In the genomic region with DNA sequence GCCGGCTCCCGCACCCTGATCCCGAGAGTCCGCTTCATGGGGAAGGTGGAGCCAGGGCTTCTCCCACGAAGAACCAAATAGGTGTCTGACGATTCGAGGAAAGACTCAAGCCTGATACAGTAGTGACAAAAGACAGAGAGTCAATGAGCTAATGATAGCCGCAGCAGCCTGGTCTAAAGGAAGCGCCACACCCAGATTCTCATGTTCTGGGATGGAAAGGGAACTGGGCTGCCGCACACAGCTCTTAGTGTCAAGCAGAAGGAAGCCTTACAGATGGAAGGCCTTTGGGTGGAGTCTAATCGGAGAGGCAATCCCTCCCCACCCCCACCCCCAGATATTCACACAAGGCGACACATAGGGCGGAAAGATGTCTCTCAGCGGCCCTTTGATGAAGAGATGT, we compare ENCODE assay signal across 23 mouse cellular contexts.
"Had no signal": no experiment of that assay in that cellular context is flagged by ENCODE, and none has a peak within 500 bp of the region (broad histone marks: within the 10 kb centered on the region; RNA-seq: fewer than 3 reads in every experiment).

No protein-coding gene starts in this region.

- DNase-seq: gastrocnemius, postnatal 14 days; gastrocnemius, postnatal 36 days; heart, adult 18-20 months; heart, postnatal 14 days; heart, postnatal 36 days; kidney, adult 11 months; kidney, adult 8-10 months; kidney, postnatal 10 days; kidney, postnatal 25 days; kidney, postnatal 4 days; liver; liver, embryonic 13.5 days had no signal

- H3K27me3 ChIP-seq: hindbrain, embryonic 13.5 days; hindbrain, embryonic 15.5 days; limb, embryonic 12.5 days; liver, embryonic 13.5 days had no signal

- H3K36me3 ChIP-seq: heart, embryonic 10.5 days; heart, embryonic 12.5 days; hindbrain, embryonic 13.5 days; hindbrain, embryonic 15.5 days; limb, embryonic 10.5 days; limb, embryonic 12.5 days; liver, embryonic 13.5 days had no signal

- H3K9ac ChIP-seq: heart, embryonic 12.5 days; hindbrain, embryonic 13.5 days; hindbrain, embryonic 15.5 days; limb, embryonic 12.5 days; liver, embryonic 13.5 days had no signal

- H3K4me3 ChIP-seq: heart, embryonic 10.5 days; heart, embryonic 12.5 days; hindbrain, embryonic 13.5 days; hindbrain, embryonic 15.5 days; layer of hippocampus, adult 2 months; left cerebral cortex, adult 2 months; limb, embryonic 10.5 days; limb, embryonic 12.5 days; liver, embryonic 13.5 days had no signal

- H3K27ac ChIP-seq: heart, embryonic 10.5 days; hindbrain, embryonic 13.5 days; hindbrain, embryonic 15.5 days; hindbrain, postnatal 0 days; layer of hippocampus, adult 2 months; left cerebral cortex, adult 2 months; limb, embryonic 10.5 days; limb, embryonic 12.5 days; liver, embryonic 13.5 days had no signal

- H3K4me1 ChIP-seq: heart, embryonic 12.5 days; hindbrain, embryonic 13.5 days; hindbrain, embryonic 15.5 days; limb, embryonic 12.5 days; liver, embryonic 13.5 days had no signal

- H3K4me2 ChIP-seq: heart, embryonic 12.5 days; hindbrain, embryonic 13.5 days; hindbrain, embryonic 15.5 days; limb, embryonic 12.5 days; liver, embryonic 11.5 days; liver, embryonic 13.5 days had no signal

- ATAC-seq: hindbrain, postnatal 0 days; intestine, embryonic 16.5 days had no signal

- H3K9me3 ChIP-seq: heart, embryonic 10.5 days; heart, embryonic 12.5 days; hindbrain, embryonic 13.5 days; hindbrain, embryonic 15.5 days; limb, embryonic 10.5 days; limb, embryonic 12.5 days; liver, embryonic 13.5 days had no signal
